Mouse (Mus musculus): ENCODE measurements around the gene Grin3a. TPM values are rescaled to one million over a fixed set of nuclear protein-coding genes. Genes with fewer than 3 reads are reported as not detected.

Gene Grin3a
- polyA plus RNA-seq, 1 experiment: 0.05 TPM

DNA sequence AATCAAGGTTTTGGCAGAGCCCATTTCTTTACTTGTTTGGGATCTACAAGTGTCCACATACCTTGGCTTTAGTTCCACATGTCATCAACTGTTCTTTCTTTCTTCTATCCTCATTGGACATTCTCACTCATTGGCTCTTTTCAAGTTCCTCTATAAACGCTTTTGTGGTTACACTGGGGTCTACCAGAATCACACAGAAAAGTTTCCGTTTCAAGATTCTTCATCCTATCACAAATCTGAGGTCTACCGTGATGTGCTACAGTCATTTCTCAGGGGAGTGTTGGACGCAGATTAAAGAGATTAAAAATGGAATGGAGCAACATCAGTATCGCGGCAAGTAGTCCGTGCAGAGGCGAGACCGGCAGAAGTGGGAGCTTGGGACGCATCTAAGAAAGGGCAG lies 228.6 kb downstream of the Grin3a start:
- no peaks in the 10 kb centered on the region for H3K36me3 ChIP-seq (ENCODE audit: control insufficient read depth, insufficient read depth, low read length)
- H3K4me1 ChIP-seq (replicated peaks; ENCODE audit: control insufficient read depth, insufficient read depth, low read length): no peaks in the 10 kb centered on the region
- 7% methylated on average over 10 of the region's 10 CpGs for WGBS
- H3K4me3 ChIP-seq (ENCODE audit: control insufficient read depth, insufficient read depth, low read length): no peak overlapping the region
- DNase-seq: no peak
- TF ChIP-seq POLR2A (IDR thresholded peaks at IDR 0.05; ENCODE audit: control insufficient read depth, extremely low read depth, insufficient read depth, low read length, poor library complexity) (no peak), CTCF (IDR thresholded peaks at IDR 0.05; ENCODE audit: borderline replicate concordance, control insufficient read depth, extremely low read depth, insufficient read depth, low read length, poor library complexity) (no peak)
- H3K27ac ChIP-seq (ENCODE audit: control insufficient read depth, insufficient read depth, low read length): no peak overlapping the region
- H3K27me3 ChIP-seq (ENCODE audit: control insufficient read depth, insufficient read depth, low read length): no peaks in the 10 kb centered on the region

Other genes starting within 250 kb of the Grin3a start
- gene Tmem246, start 247.9 kb downstream of the Grin3a start, polyA plus RNA-seq (2012; rRNA removed): 8.4 and 12.1 TPM in 2 replicates
- gene Rnf20, start 213.7 kb downstream of the Grin3a start, polyA plus RNA-seq (2012; rRNA removed): 34.4 and 34.6 TPM in 2 replicates
- 0.03 TPM in 1 of 2 replicates, not detected in the other for gene Ppp3r2, start 163.7 kb downstream of the Grin3a start, polyA plus RNA-seq (2012; rRNA removed)